Mouse (Mus musculus) frontal cortex, postnatal 36 days (tissue): Measurements from ENCODE around the gene Hibadh.

Source experiments
- DNase-seq, 2 experiments: peaks; one replicate each; pipeline ENCODE4 v3.0.0; 2022; ENCODE audit warnings: low spot score in 2 of 2

Hibadh gene

DNA sequence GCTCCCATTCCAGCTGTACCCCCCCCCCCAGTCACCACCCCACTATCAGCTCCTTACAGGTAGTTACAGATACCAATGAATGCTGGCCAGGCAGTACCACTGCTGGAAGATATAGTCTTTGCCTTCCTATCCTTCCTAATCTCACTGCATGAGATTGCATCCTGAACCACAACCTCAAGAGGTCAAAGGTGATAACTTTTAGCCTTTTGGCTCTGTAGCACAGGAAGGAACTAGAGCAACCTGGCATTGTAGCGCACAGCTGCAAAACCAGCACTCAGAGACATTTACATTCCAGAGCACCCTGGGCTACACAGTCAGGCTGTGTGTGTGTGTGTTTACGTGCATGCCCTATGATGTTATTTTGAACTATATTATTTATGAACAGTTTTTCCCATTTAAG, 137.2 kb downstream of the Hibadh start:
- DNase-seq = no peak

DNA sequence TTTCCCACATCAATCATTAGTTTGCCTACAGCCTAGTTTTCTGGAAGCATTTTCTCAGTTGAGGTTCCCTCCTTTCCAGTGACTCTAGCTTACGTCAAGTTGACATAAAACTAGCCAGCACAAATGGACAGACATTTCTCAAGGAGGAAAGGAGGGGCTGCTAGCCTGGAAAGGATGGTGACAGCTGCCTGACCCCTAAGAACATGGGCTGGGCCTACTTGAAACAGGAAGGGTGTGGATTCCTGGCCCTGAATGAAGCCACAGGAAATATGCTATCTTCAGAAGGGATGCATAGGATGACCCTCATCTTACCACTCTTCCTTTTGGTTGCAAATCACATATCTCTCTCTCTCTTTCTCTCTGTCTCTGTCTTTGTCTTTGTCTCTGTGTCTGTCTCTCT, 138.7 kb downstream of the Hibadh start:
- no peak for DNase-seq
